11 mouse cellular contexts compared by ENCODE assay signal in the genomic region with DNA sequence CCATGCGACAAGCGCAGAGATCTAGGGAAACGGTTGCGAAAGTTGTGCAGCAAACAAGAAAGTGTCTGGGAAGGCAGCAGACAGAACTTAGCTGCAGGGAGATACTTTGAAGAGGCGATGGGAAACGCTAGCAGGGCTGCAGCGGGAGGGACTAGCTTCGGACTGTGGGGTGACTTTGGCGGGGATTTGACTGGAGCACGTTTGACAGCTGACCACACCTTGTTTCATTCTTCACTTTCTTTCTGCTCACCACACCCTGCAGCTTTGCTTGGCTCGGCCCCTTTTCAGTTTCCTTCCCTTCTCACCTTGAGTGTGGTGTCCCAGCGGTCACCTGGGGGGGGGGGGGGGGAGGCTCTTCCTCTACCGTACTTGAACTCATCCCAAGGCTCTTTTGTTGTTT.
"Had no signal": no experiment of that assay in that cellular context is flagged by ENCODE, and none has a peak within 500 bp of the region (broad histone marks: within the 10 kb centered on the region; RNA-seq: fewer than 3 reads in every experiment).

No protein-coding gene starts in this region.

- H3K27ac ChIP-seq: limb, embryonic 10.5 days; liver, embryonic 15.5 days; neural tube, embryonic 12.5 days had no signal

- H3K4me3 ChIP-seq: limb, embryonic 10.5 days; liver, embryonic 15.5 days; neural tube, embryonic 12.5 days had no signal

- H3K4me1 ChIP-seq: neural tube, embryonic 12.5 days had no signal

- H3K36me3 ChIP-seq: liver, embryonic 15.5 days; neural tube, embryonic 12.5 days had no signal

- H3K9me3 ChIP-seq: limb, embryonic 10.5 days; liver, embryonic 15.5 days; neural tube, embryonic 12.5 days had no signal

- H3K27me3 ChIP-seq: liver, embryonic 15.5 days; neural tube, embryonic 12.5 days had no signal

- H3K9ac ChIP-seq: liver, embryonic 15.5 days; neural tube, embryonic 12.5 days had no signal

- H3K4me2 ChIP-seq: liver, embryonic 11.5 days; liver, embryonic 15.5 days; neural tube, embryonic 12.5 days had no signal

- DNase-seq: kidney, adult 2 months; kidney, postnatal 25 days; layer of hippocampus, adult 9-11 months; lung, adult 2 months; midbrain, embryonic 14.5 days; thymus, adult 2 months; thymus, postnatal 25 days had no signal
